Mouse (Mus musculus) neural tube, embryonic 11.5 days (tissue): ENCODE data around the gene Eml2. TPM values are rescaled to one million over a fixed set of nuclear protein-coding genes. Genes with fewer than 3 reads are reported as not detected.

Source experiments
- ATAC-seq: fragments of 200-750 bp; cut with Nextera tagmentation; 2 replicates; pipeline ENCODE4 v1.8.0; 2017; ENCODE audit warnings: moderate number of reproducible peaks, mild to moderate bottlenecking, moderate TSS enrichment, moderate library complexity; ENCODE audit not compliant: insufficient read depth, low FRiP score, low TSS enrichment
- DNase-seq: peaks from one replicate; pipeline ENCODE4 v3.0.0-alpha.2; 2015; ENCODE audit warnings: low spot score
- H3K27ac ChIP-seq: fragments of 300-500 bp; sonication (generic); 2 replicates; pipeline ENCODE4 v1.5.1; 2014; ENCODE audit warnings: low read depth, mild to moderate bottlenecking, low read length
- H3K27me3 ChIP-seq: fragments of 300-500 bp; sonication (generic); 2 replicates; pipeline ENCODE4 v1.6.1; 2014; ENCODE audit warnings: mild to moderate bottlenecking, low read length, mixed read lengths; ENCODE audit not compliant: control insufficient read depth, insufficient read depth
- H3K36me3 ChIP-seq: fragments of 300-500 bp; sonication (generic); 2 replicates; pipeline ENCODE4 v1.6.1; 2014; ENCODE audit warnings: mild to moderate bottlenecking, low read length, moderate library complexity, mixed read lengths; ENCODE audit not compliant: control insufficient read depth, insufficient read depth
- H3K4me1 ChIP-seq: fragments of 300-500 bp; sonication (generic); 2 replicates; pipeline ENCODE4 v1.6.1; 2014; ENCODE audit warnings: low read length, mixed read lengths; ENCODE audit not compliant: control insufficient read depth, insufficient read depth
- H3K4me2 ChIP-seq: fragments of 300-500 bp; sonication (generic); 2 replicates; pipeline ENCODE4 v1.6.1; 2014; ENCODE audit warnings: low read depth, mild to moderate bottlenecking, moderate library complexity
- H3K4me3 ChIP-seq: fragments of 300-500 bp; sonication (generic); 2 replicates; pipeline ENCODE4 v1.5.1; 2014; ENCODE audit warnings: low read depth, low read length
- H3K9ac ChIP-seq: fragments of 300-500 bp; sonication (generic); 2 replicates; pipeline ENCODE4 v1.6.1; 2014; ENCODE audit warnings: mild to moderate bottlenecking, low read length
- H3K9me3 ChIP-seq: fragments of 300-500 bp; sonication (generic); 2 replicates; pipeline ENCODE4 v1.6.1; 2016; ENCODE audit warnings: low read length; ENCODE audit not compliant: control insufficient read depth
- WGBS: fragments of 180-500 bp; shearing (Covaris S2); extraction: QIAGEN DNeasy Blood & Tissue Kit; methylation state at CpG from one replicate; pipeline ENCODE4 v1.1.7; 2014; 5-methylcytosine and 5-hydroxymethylcytosine counted together
- polyA plus RNA-seq: library from polyadenylated mRNA; unstranded; fragments of >200 nt; fragmentation: Nextera tagmentation; extraction: Ambion mirVana; gene quantifications from 2 replicates; pipeline ENCODE4 v1.2.1, GENCODE M21; 2014

Eml2 gene
- polyA plus RNA-seq, 1 experiment from 2014 or later, result 2.0 TPM

- Histone ChIP-seq H3K27me3 (no peaks in the 10 kb centered on the region), H3K4me1 (no peaks in the 10 kb centered on the region), H3K9me3 (no peaks in the 10 kb centered on the region), H3K9ac (no peak overlapping the region), H3K4me3 (no peak overlapping the region), H3K36me3 (peaks cover 6% of the 10 kb centered on the region; the same call in 1 of the 2 replicates), H3K27ac (no peak overlapping the region), H3K4me2 (no peak overlapping the region)
- ATAC-seq, result no peak
- WGBS, result 40% methylated on average over 2 of the region's 2 CpGs
- DNase-seq, result no peak
These were observed 21.8 kb downstream of the Eml2 start for GRCm38 (mm10) chr7:19197985-19198384.

- no peak overlapping the region for H3K9ac ChIP-seq
- WGBS, result 58% methylated on average over 12 of the region's 15 CpGs
- no peak overlapping the region for H3K27ac ChIP-seq
- no peaks in the 10 kb centered on the region for H3K27me3 ChIP-seq
- H3K9me3 ChIP-seq, result no peaks in the 10 kb centered on the region
- H3K4me2 ChIP-seq, result no peak overlapping the region
- ATAC-seq (no peak; the same call in 1 of the 2 replicates), DNase-seq (no peak)
- H3K36me3 ChIP-seq, result peaks cover 2% of the 10 kb centered on the region; the same call in 1 of the 2 replicates
- H3K4me3 ChIP-seq, result no peak overlapping the region
- no peaks in the 10 kb centered on the region for H3K4me1 ChIP-seq
These were observed 25.4 kb downstream of the Eml2 start for GRCm38 (mm10) chr7:19201660-19202059.

DNA sequence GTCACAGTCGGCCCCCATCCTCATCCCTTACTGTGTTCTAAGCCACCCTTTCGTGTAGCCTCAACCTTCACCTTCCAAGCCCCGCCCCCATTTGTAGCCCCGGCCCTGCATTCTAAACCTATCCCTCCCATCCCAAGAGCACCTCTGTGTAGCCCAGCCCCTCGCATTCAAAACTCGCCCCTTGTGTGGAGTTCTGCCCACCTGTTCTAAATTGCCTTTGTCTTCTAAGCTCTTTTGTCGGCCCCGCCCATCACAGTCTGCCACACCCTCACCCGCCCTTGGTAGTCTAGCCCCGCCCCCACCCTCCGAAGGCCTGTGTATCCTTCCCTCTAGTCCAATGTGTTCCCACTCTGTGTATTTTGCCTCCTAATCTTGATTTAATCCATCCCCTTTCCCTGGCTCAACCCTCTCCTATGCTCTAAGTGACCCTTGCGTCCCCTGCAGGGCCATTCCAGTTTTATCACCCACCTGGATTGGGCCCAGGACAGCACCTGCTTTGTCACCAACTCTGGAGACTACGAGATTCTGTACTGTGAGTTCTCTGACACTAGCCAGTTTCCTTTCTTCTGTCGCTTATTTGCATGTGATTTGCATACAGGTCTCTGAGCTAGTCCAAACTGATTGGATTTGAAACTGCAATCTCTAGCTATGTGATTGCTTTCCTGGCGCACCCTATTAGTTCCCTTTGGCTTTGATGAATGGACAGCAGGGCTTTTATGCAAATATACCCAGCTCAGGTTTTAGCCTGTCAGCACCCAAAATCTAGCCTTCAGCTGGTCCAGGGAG is 26.0 kb downstream of the Eml2 start:
- Histone ChIP-seq H3K27me3 (no peaks in the 10 kb centered on the region), H3K9me3 (no peaks in the 10 kb centered on the region), H3K27ac (no peak overlapping the region), H3K4me3 (no peak overlapping the region), H3K9ac (no peak overlapping the region), H3K4me2 (no peak overlapping the region), H3K36me3 (peaks cover 2% of the 10 kb centered on the region; the same call in 1 of the 2 replicates), H3K4me1 (no peaks in the 10 kb centered on the region)
- DNase-seq (no peak), ATAC-seq (no peak)
- WGBS, result 54% methylated on average over 15 of the region's 15 CpGs

- no peak overlapping the region for H3K4me3 ChIP-seq
- no peak overlapping the region for H3K4me2 ChIP-seq
- H3K9me3 ChIP-seq, result no peaks in the 10 kb centered on the region
- no peak overlapping the region for H3K9ac ChIP-seq
- H3K4me1 ChIP-seq, result no peaks in the 10 kb centered on the region
- ATAC-seq (no peak), DNase-seq (no peak)
- 81% methylated on average over 13 of the region's 13 CpGs for WGBS
- H3K27me3 ChIP-seq, result no peaks in the 10 kb centered on the region
- H3K36me3 ChIP-seq, result peaks cover 2% of the 10 kb centered on the region; the same call in 1 of the 2 replicates
- no peak overlapping the region for H3K27ac ChIP-seq
These were observed 32.1 kb downstream of the Eml2 start for GRCm38 (mm10) chr7:19208201-19208910.

GRCm38 (mm10) chr7:19208944-19209472 is 32.8 kb downstream of the Eml2 start:
- Histone ChIP-seq H3K27me3 (no peaks in the 10 kb centered on the region), H3K4me2 (no peak overlapping the region), H3K4me1 (no peaks in the 10 kb centered on the region), H3K9me3 (no peaks in the 10 kb centered on the region), H3K27ac (no peak overlapping the region), H3K9ac (no peak overlapping the region), H3K36me3 (no peaks in the 10 kb centered on the region; the same call in 1 of the 2 replicates), H3K4me3 (no peak overlapping the region)
- no peak for ATAC-seq
- DNase-seq, result peak; percentile 34
- WGBS, result 58% methylated on average over 7 of the region's 7 CpGs

DNA sequence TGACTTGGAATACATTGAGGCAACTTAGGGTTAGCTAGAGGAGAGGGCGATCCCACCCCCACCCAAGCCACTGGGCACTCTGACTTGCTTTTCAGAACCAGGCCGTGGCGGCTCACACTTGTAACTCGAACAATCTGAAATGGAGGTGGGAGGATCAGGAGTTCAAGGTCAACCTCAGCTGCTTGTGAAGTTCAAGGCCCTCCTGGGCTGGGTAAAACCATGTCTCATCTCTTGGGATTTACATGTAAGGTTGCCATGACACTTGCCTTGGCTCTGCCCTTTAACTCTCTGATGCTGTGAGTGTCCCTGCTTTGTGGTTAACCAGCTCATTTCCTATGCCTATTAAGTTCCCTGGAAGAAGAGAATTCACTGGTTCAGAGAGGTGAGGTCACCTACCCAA is 33.3 kb downstream of the Eml2 start:
- Histone ChIP-seq H3K4me2 (no peak overlapping the region), H3K27ac (no peak overlapping the region), H3K9me3 (no peaks in the 10 kb centered on the region), H3K27me3 (no peaks in the 10 kb centered on the region), H3K4me1 (no peaks in the 10 kb centered on the region), H3K9ac (no peak overlapping the region), H3K4me3 (no peak overlapping the region), H3K36me3 (no peaks in the 10 kb centered on the region)
- WGBS, result 91% methylated on average over 4 of the region's 4 CpGs
- ATAC-seq, result no peak
- no peak for DNase-seq

GRCm38 (mm10) chr7:19210010-19210409 is 33.8 kb downstream of the Eml2 start:
- DNase-seq (no peak), ATAC-seq (no peak)
- 88% methylated on average over 5 of the region's 5 CpGs for whole genome bisulfite sequencing
- no peak overlapping the region for H3K4me2 ChIP-seq
- no peak overlapping the region for H3K4me3 ChIP-seq
- no peaks in the 10 kb centered on the region for H3K36me3 ChIP-seq
- H3K9ac ChIP-seq, result no peak overlapping the region
- H3K9me3 ChIP-seq, result no peaks in the 10 kb centered on the region
- no peak overlapping the region for H3K27ac ChIP-seq
- H3K27me3 ChIP-seq, result no peaks in the 10 kb centered on the region
- H3K4me1 ChIP-seq, result no peaks in the 10 kb centered on the region

DNA sequence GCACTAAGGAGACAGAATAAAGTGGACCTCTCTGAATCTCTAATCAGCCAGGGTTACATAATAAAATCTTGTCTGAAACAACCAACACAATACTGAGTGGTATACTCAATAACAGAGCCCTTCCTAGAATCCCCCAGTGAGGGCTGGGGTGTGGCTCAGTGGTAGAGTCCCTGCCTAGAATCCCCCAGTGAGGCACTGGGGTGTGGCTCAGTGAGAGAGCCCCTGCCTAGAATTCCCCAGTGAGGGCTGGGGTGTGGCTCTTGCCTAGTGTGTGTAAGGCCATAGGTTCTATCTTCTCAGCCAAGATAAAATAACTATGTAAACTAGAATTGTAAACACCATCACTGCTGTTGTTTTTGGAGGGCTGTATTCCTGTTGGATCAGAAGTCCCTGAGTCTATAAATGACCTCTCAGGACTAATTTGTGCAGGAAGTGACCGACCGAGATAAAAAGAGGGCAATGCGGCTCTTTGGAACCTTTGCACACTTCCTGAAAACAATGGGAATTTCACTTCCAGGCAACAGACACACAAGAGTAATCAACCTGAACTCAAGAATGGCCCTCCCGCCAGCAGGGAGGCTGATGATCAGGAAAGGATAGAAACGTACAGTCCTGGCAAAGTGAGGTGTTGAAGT is 34.9 kb downstream of the Eml2 start:
- no peak overlapping the region for H3K27ac ChIP-seq
- no peaks in the 10 kb centered on the region for H3K27me3 ChIP-seq
- ATAC-seq, result no peak
- no peaks in the 10 kb centered on the region for H3K36me3 ChIP-seq
- 74% methylated on average over 5 of the region's 5 CpGs for WGBS
- DNase-seq, result no peak
- no peak overlapping the region for H3K4me2 ChIP-seq
- H3K9ac ChIP-seq, result no peak overlapping the region
- no peaks in the 10 kb centered on the region for H3K9me3 ChIP-seq
- H3K4me1 ChIP-seq, result no peaks in the 10 kb centered on the region
- no peak overlapping the region for H3K4me3 ChIP-seq
